Mouse (Mus musculus) thymus, postnatal 36 days (tissue): ENCODE measurements around the gene Dpyd.

Experiments
- DNase-seq, 2 experiments: peaks; one replicate each; pipeline ENCODE4 v3.0.0; 2022; ENCODE audit warnings: mixed read lengths in 2 of 2

The Dpyd gene

GRCm38 (mm10) chr3:119126003-119126402 lies 564.1 kb downstream of the Dpyd start:
- DNase-seq, result no peak

GRCm38 (mm10) chr3:119128076-119128475 lies 566.1 kb downstream of the Dpyd start:
- no peak for DNase-seq

- DNase-seq, result no peak
These were observed 581.1 kb downstream of the Dpyd start for GRCm38 (mm10) chr3:119143034-119143433.

- DNase-seq, result no peak
These were observed 582.9 kb downstream of the Dpyd start for GRCm38 (mm10) chr3:119144788-119145187.

- no peak for DNase-seq
These were observed 592.9 kb downstream of the Dpyd start for GRCm38 (mm10) chr3:119154604-119155444.

- no peak for DNase-seq
These were observed 596.7 kb downstream of the Dpyd start for GRCm38 (mm10) chr3:119158670-119159069.

GRCm38 (mm10) chr3:119165691-119166090 lies 603.8 kb downstream of the Dpyd start:
- DNase-seq, result no peak

GRCm38 (mm10) chr3:119168166-119168565 lies 606.2 kb downstream of the Dpyd start:
- no peak for DNase-seq

GRCm38 (mm10) chr3:119168661-119169060 lies 606.7 kb downstream of the Dpyd start:
- no peak for DNase-seq

GRCm38 (mm10) chr3:119183261-119183660 lies 621.3 kb downstream of the Dpyd start:
- DNase-seq, result no peak

GRCm38 (mm10) chr3:119194071-119194470 lies 632.1 kb downstream of the Dpyd start:
- DNase-seq, result no peak

- no peak for DNase-seq
These were observed 633.7 kb downstream of the Dpyd start for GRCm38 (mm10) chr3:119195613-119196012.

GRCm38 (mm10) chr3:119220763-119221412 lies 659.0 kb downstream of the Dpyd start:
- no peak for DNase-seq

- DNase-seq, result no peak
These were observed 681.3 kb downstream of the Dpyd start for GRCm38 (mm10) chr3:119243181-119243580.

GRCm38 (mm10) chr3:119256516-119256915 lies 694.6 kb downstream of the Dpyd start:
- DNase-seq, result no peak

GRCm38 (mm10) chr3:119275241-119275640 lies 713.3 kb downstream of the Dpyd start:
- no peak for DNase-seq

GRCm38 (mm10) chr3:119280671-119281070 lies 718.7 kb downstream of the Dpyd start:
- DNase-seq, result no peak

- no peak for DNase-seq
These were observed 752.8 kb downstream of the Dpyd start for GRCm38 (mm10) chr3:119314693-119315092.

GRCm38 (mm10) chr3:119329063-119329462 lies 767.1 kb downstream of the Dpyd start:
- DNase-seq, result no peak

- DNase-seq, result no peak
These were observed 771.7 kb downstream of the Dpyd start for GRCm38 (mm10) chr3:119333335-119334305.

- no peak for DNase-seq
These were observed 799.8 kb downstream of the Dpyd start for GRCm38 (mm10) chr3:119361555-119362385.

GRCm38 (mm10) chr3:119362392-119362791 lies 800.5 kb downstream of the Dpyd start:
- DNase-seq, result no peak
